Mouse (Mus musculus): ENCODE data around the gene Lmntd1.

DNA sequence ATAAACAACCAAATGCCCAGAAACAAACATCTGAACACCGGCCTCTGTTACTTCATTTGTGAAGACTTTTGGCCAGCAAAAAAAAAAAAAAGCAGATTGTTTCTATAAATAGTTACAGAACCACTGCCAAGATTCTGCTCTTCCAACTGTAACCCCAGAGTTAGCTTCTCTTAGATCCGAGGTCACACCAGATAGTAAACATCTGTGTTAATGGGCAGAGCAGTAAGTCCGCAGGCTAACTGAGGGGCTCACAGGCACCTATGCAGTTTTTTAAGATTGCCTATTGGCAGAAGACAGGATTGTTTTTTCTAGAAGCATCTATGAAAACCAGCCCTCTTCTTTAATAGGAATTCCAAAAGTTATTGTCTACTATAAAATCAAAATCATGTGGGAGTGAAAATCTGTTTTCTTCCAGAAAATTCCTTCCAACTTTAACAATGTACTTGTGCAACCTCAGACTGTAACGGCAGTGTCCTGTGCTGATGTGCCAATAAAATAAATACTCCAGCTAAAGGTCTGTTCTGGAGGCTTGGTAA lies 26.9 kb upstream of the Lmntd1 start:
- TF ChIP-seq POLR2A (IDR thresholded peaks at IDR 0.05; ENCODE audit: low read depth, low read length): no peak
- no peak for TF ChIP-seq CTCF (IDR thresholded peaks at IDR 0.05; ENCODE audit: extremely low read depth, insufficient read depth, insufficient read length, insufficient replicate concordance)
